Mouse (Mus musculus) forebrain, embryonic 11.5 days (tissue): Measurements from ENCODE around the gene Sgip1. TPM values are rescaled to one million over a fixed set of nuclear protein-coding genes. Genes with fewer than 3 reads are reported as not detected.

Experiments
- ATAC-seq: fragments of 200-750 bp; cut with Nextera tagmentation; replicated peaks from 2 replicates; pipeline ENCODE4 v1.8.0; 2017; ENCODE audit warnings: moderate TSS enrichment; ENCODE audit not compliant: low FRiP score
- DNase-seq: peaks from one replicate; pipeline ENCODE4 v3.0.0-alpha.2; 2017; ENCODE audit warnings: low spot score
- H3K27ac ChIP-seq: fragments of 300-500 bp; sonication (generic); 2 replicates; pipeline ENCODE4 v1.5.1; 2014; ENCODE audit warnings: low read depth, low read length
- H3K27me3 ChIP-seq: fragments of 300-500 bp; sonication (generic); 2 replicates; pipeline ENCODE4 v1.6.1; 2014; ENCODE audit warnings: mild to moderate bottlenecking, low read length, mixed read lengths; ENCODE audit not compliant: control insufficient read depth, insufficient read depth
- H3K36me3 ChIP-seq: fragments of 300-500 bp; sonication (generic); 2 replicates; pipeline ENCODE4 v1.6.1; 2014; ENCODE audit warnings: mild to moderate bottlenecking, low read length, moderate library complexity, mixed read lengths; ENCODE audit not compliant: control insufficient read depth, insufficient read depth
- H3K4me1 ChIP-seq: fragments of 300-500 bp; sonication (generic); replicated peaks from 2 replicates; pipeline ENCODE4 v1.6.1; 2014; ENCODE audit warnings: low read length, mixed read lengths; ENCODE audit not compliant: control insufficient read depth, insufficient read depth
- H3K4me2 ChIP-seq: fragments of 300-500 bp; sonication (generic); 2 replicates; pipeline ENCODE4 v1.6.1; 2014; ENCODE audit warnings: low read depth, mild to moderate bottlenecking, low read length, moderate library complexity, mixed read lengths; ENCODE audit not compliant: severe bottlenecking
- H3K4me3 ChIP-seq: fragments of 300-500 bp; sonication (generic); 2 replicates; pipeline ENCODE4 v1.5.1; 2014; ENCODE audit warnings: low read depth, low read length
- H3K9ac ChIP-seq: fragments of 300-500 bp; sonication (generic); 2 replicates; pipeline ENCODE4 v1.6.1; 2014; ENCODE audit warnings: low read length
- H3K9me3 ChIP-seq: fragments of 300-500 bp; sonication (generic); 2 replicates; pipeline ENCODE4 v1.6.1; 2016; ENCODE audit warnings: low read length, mixed read lengths; ENCODE audit not compliant: control insufficient read depth
- WGBS: fragments of 180-500 bp; shearing (Covaris S2); extraction: QIAGEN DNeasy Blood & Tissue Kit; methylation state at CpG from one replicate; pipeline ENCODE4 v1.1.7; 2014; 5-methylcytosine and 5-hydroxymethylcytosine counted together
- polyA plus RNA-seq: library from polyadenylated mRNA; unstranded; fragments of >200 nt; fragmentation: Nextera tagmentation; extraction: Ambion mirVana; gene quantifications from 2 replicates; pipeline ENCODE4 v1.2.1, GENCODE M21; 2014

Gene Sgip1
- polyA plus RNA-seq, 1 experiment from 2014 or later: 12.8 TPM

- ATAC-seq (no peak), DNase-seq (no peak)
- H3K27ac ChIP-seq: no peak overlapping the region
- H3K4me2 ChIP-seq: no peak overlapping the region
- H3K4me3 ChIP-seq: no peak overlapping the region
- no peaks in the 10 kb centered on the region for H3K27me3 ChIP-seq
- H3K4me1 ChIP-seq: no peaks in the 10 kb centered on the region
- H3K9me3 ChIP-seq: no peaks in the 10 kb centered on the region
- WGBS: 53% methylated on average over 5 of the region's 5 CpGs
- H3K36me3 ChIP-seq: no peaks in the 10 kb centered on the region
- no peak overlapping the region for H3K9ac ChIP-seq
Observed at GRCm38 (mm10) chr4:102771598-102772357, 30.7 kb downstream of the Sgip1 start.

- H3K27ac ChIP-seq: no peak overlapping the region
- no peak overlapping the region for H3K4me3 ChIP-seq
- ATAC-seq (no peak), DNase-seq (no peak)
- H3K9ac ChIP-seq: no peak overlapping the region
- H3K9me3 ChIP-seq: no peaks in the 10 kb centered on the region
- no peaks in the 10 kb centered on the region for H3K4me1 ChIP-seq
- H3K36me3 ChIP-seq: no peaks in the 10 kb centered on the region
- no peak overlapping the region for H3K4me2 ChIP-seq
- no peaks in the 10 kb centered on the region for H3K27me3 ChIP-seq
- WGBS: 91% methylated on average over 3 of the region's 3 CpGs
Observed at GRCm38 (mm10) chr4:102773225-102773624, 32.1 kb downstream of the Sgip1 start.

- Histone ChIP-seq H3K4me1 (no peaks in the 10 kb centered on the region), H3K9ac (no peak overlapping the region), H3K27ac (no peak overlapping the region), H3K36me3 (no peaks in the 10 kb centered on the region), H3K4me3 (no peak overlapping the region), H3K9me3 (no peaks in the 10 kb centered on the region), H3K4me2 (no peak overlapping the region), H3K27me3 (no peaks in the 10 kb centered on the region)
- DNase-seq (no peak), ATAC-seq (no peak)
- 96% methylated on average over 1 of the region's 1 CpGs for WGBS
Observed at GRCm38 (mm10) chr4:102773841-102774240, 32.7 kb downstream of the Sgip1 start.

GRCm38 (mm10) chr4:102774549-102774948, 33.5 kb downstream of the Sgip1 start:
- no peak overlapping the region for H3K4me3 ChIP-seq
- H3K9me3 ChIP-seq: no peaks in the 10 kb centered on the region
- H3K4me1 ChIP-seq: no peaks in the 10 kb centered on the region
- no peaks in the 10 kb centered on the region for H3K27me3 ChIP-seq
- DNase-seq (no peak), ATAC-seq (no peak)
- no peak overlapping the region for H3K9ac ChIP-seq
- 57% methylated on average over 1 of the region's 1 CpGs for WGBS
- H3K36me3 ChIP-seq: no peaks in the 10 kb centered on the region
- no peak overlapping the region for H3K4me2 ChIP-seq
- H3K27ac ChIP-seq: no peak overlapping the region

GRCm38 (mm10) chr4:102775596-102776270, 34.6 kb downstream of the Sgip1 start:
- ATAC-seq (0 out of 2 replicates have a peak, but pooled peaks have one; percentile 30), DNase-seq (no peak)
- Histone ChIP-seq H3K27me3 (no peaks in the 10 kb centered on the region), H3K9me3 (no peaks in the 10 kb centered on the region), H3K9ac (no peak overlapping the region), H3K4me1 (no peaks in the 10 kb centered on the region), H3K36me3 (no peaks in the 10 kb centered on the region), H3K4me3 (no peak overlapping the region), H3K4me2 (no peak overlapping the region), H3K27ac (no peak overlapping the region)
- WGBS: 30% methylated on average over 2 of the region's 2 CpGs

GRCm38 (mm10) chr4:102779902-102780301, 38.8 kb downstream of the Sgip1 start:
- no peak overlapping the region for H3K4me2 ChIP-seq
- H3K9ac ChIP-seq: no peak overlapping the region
- no peak overlapping the region for H3K4me3 ChIP-seq
- H3K36me3 ChIP-seq: no peaks in the 10 kb centered on the region
- H3K4me1 ChIP-seq: no peaks in the 10 kb centered on the region
- WGBS: 93% methylated on average over 6 of the region's 6 CpGs
- H3K27me3 ChIP-seq: no peaks in the 10 kb centered on the region
- H3K9me3 ChIP-seq: no peaks in the 10 kb centered on the region
- no peak overlapping the region for H3K27ac ChIP-seq
- ATAC-seq: no peak
- no peak for DNase-seq

GRCm38 (mm10) chr4:102783063-102783748, 42.1 kb downstream of the Sgip1 start:
- no peak for ATAC-seq
- H3K4me1 ChIP-seq: no peaks in the 10 kb centered on the region
- no peak overlapping the region for H3K4me3 ChIP-seq
- H3K27me3 ChIP-seq: no peaks in the 10 kb centered on the region
- DNase-seq: no peak
- no peaks in the 10 kb centered on the region for H3K36me3 ChIP-seq
- no peak overlapping the region for H3K27ac ChIP-seq
- 87% methylated on average over 7 of the region's 7 CpGs for WGBS
- H3K9ac ChIP-seq: no peak overlapping the region
- H3K9me3 ChIP-seq: no peaks in the 10 kb centered on the region
- no peak overlapping the region for H3K4me2 ChIP-seq

GRCm38 (mm10) chr4:102785158-102785557, 44.1 kb downstream of the Sgip1 start:
- Histone ChIP-seq H3K4me3 (no peak overlapping the region), H3K36me3 (no peaks in the 10 kb centered on the region), H3K27ac (no peak overlapping the region), H3K9ac (no peak overlapping the region), H3K4me1 (no peaks in the 10 kb centered on the region), H3K4me2 (no peak overlapping the region), H3K27me3 (no peaks in the 10 kb centered on the region), H3K9me3 (no peaks in the 10 kb centered on the region)
- ATAC-seq (no peak), DNase-seq (no peak)
- WGBS: 93% methylated on average over 4 of the region's 4 CpGs
